Mouse (Mus musculus): ENCODE measurements at regions not wholly inside any gene's neighbourhood (a gene's known extent, or its start where the extent isn't known, plus 50 kb on each side); places are given as distances from the start of the nearest gene placed in this dataset.

DNA sequence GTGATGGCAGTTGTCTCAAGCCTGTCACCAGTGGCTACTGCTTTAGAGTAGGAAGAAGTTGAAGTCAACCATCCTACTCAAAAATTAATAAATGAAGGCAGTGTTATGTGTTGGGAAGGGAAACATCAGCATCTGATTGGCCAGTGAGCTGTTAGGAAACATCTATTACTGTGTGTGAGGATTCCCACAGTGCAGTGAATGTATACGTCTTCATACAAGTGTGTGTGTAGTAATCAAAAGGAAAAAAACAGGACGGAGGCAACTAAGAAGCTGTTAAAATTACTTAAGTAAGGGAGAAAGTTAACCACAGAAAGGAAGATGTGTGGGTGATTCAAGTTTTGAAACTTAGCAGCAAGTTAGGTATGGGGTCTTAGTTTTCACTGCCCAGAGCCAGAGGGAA is 81.8 kb downstream of the Cd200 start:
- no peak for TF ChIP-seq EP300 (optimal IDR thresholded peaks at IDR 0.05)
- no peak for TF ChIP-seq CTCF (IDR thresholded peaks at IDR 0.05; ENCODE audit: low read depth)

All from stomach, postnatal 0 days (tissue).